Mouse (Mus musculus): ENCODE results near the gene Psmd4.

GRCm38 (mm10) chr3:95046462-95047057 is 4.1 kb upstream of the Psmd4 start:
- no peak; the same call in 2 of the 3 replicates for TF ChIP-seq GATA1 (IDR thresholded peaks at IDR 0.05; ENCODE audit: borderline replicate concordance, low read length)
- no peak for TF ChIP-seq FLI1 (IDR thresholded peaks at IDR 0.05; ENCODE audit: low read length)
